Mouse (Mus musculus) testis, adult 2 months (tissue): Measurements from ENCODE around the gene Gnpat. TPM values are rescaled to one million over a fixed set of nuclear protein-coding genes. Genes with fewer than 3 reads are reported as not detected.

ENCODE experiments used
- H3K27ac ChIP-seq: fragments of 200-500 bp; 2 replicates; pipeline ENCODE4 v1.5.1; 2012; ENCODE audit warnings: low read depth, low read length; ENCODE audit not compliant: control insufficient read depth, insufficient read depth
- H3K27me3 ChIP-seq: fragments of 200-500 bp; 2 replicates; pipeline ENCODE4 v1.6.1; 2012; ENCODE audit warnings: mild to moderate bottlenecking, low read length, moderate library complexity; ENCODE audit not compliant: control insufficient read depth, insufficient read depth
- H3K36me3 ChIP-seq: fragments of 200-500 bp; 2 replicates; pipeline ENCODE4 v1.6.1; 2012; ENCODE audit warnings: mild to moderate bottlenecking, low read length; ENCODE audit not compliant: control insufficient read depth, insufficient read depth
- H3K4me1 ChIP-seq: fragments of 200-500 bp; 2 replicates; pipeline ENCODE4 v1.6.1; 2012; ENCODE audit warnings: low read length; ENCODE audit not compliant: control insufficient read depth, insufficient read depth
- H3K4me3 ChIP-seq: fragments of 200-500 bp; 2 replicates; pipeline ENCODE4 v1.5.1; 2012; ENCODE audit warnings: low read depth, mild to moderate bottlenecking, low read length, moderate library complexity, mixed read lengths; ENCODE audit not compliant: control insufficient read depth
- CTCF ChIP-seq: fragments of 200-500 bp; IDR thresholded peaks from 2 replicates; pipeline ENCODE4 v1.5.1; 2012; ENCODE audit warnings: low read depth, mild to moderate bottlenecking, inconsistent platforms, low read length, moderate library complexity; ENCODE audit not compliant: control insufficient read depth, insufficient read depth, insufficient replicate concordance
- POLR2A ChIP-seq: fragments of 200-500 bp; IDR thresholded peaks from 2 replicates; pipeline ENCODE4 v1.6.1; 2012; ENCODE audit warnings: low read depth, mild to moderate bottlenecking, inconsistent platforms, low read length, moderate library complexity; ENCODE audit not compliant: control insufficient read depth
- polyA plus RNA-seq: library from polyadenylated mRNA; depleted of rRNA; stranded (reverse); fragments of >200 nt; gene quantifications from 2 replicates; pipeline ENCODE4 v1.2.3, GENCODE M21; 2012

The Gnpat gene
- polyA plus RNA-seq, 1 experiment = 262 TPM

DNA sequence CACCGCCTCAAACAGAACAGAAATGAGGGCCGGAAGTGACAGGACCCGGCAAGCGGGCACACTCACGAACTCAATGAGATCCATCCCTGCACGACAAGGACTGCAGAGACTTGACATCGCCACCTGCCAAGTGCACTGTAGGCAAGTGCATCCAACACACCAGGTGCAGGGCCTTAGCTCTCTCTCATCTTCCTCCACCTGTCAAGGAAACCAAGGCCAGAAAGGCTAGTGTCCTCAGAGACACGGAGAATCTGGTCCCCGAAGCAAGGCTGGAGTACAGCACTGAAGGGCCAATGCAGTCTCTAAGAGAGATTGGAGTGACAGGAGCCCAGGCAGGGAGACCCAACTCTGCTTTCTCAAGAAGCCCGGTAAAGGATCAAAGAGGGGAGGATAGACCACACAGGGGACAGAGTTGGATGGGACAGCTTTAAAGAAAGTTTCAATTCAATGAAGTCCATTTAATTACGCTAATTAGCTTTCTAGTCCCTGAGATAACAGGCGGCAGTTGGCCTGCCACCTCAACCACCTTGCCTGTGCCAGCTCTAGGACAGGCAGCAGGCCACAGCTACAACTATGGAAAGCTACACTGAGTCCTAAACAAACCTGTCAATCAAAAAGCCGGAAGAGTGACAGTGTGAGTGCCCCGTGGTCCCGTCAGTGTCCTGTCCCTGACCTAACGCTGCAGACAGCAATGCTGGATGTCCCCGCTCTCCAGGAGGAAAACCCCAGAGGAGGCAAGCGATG lies 55.1 kb downstream of the Gnpat start:
- Histone ChIP-seq H3K36me3 (no peaks in the 10 kb centered on the region), H3K27me3 (no peaks in the 10 kb centered on the region), H3K4me3 (no peak overlapping the region), H3K27ac (no peak overlapping the region), H3K4me1 (no peaks in the 10 kb centered on the region; the same call in 1 of the 2 replicates)
- TF ChIP-seq CTCF (no peak), POLR2A (no peak)

GRCm38 (mm10) chr8:124921369-124922279 lies 58.8 kb downstream of the Gnpat start:
- H3K27me3 ChIP-seq = no peaks in the 10 kb centered on the region
- no peak for TF ChIP-seq CTCF
- TF ChIP-seq POLR2A = no peak
- no peak overlapping the region for H3K4me3 ChIP-seq
- no peak overlapping the region for H3K27ac ChIP-seq
- H3K4me1 ChIP-seq = no peaks in the 10 kb centered on the region; the same call in 1 of the 2 replicates
- H3K36me3 ChIP-seq = no peaks in the 10 kb centered on the region

GRCm38 (mm10) chr8:124922490-124923089 lies 59.8 kb downstream of the Gnpat start:
- H3K4me1 ChIP-seq = no peaks in the 10 kb centered on the region; the same call in 1 of the 2 replicates
- H3K36me3 ChIP-seq = no peaks in the 10 kb centered on the region
- TF ChIP-seq POLR2A (no peak), CTCF (no peak)
- no peaks in the 10 kb centered on the region for H3K27me3 ChIP-seq
- no peak overlapping the region for H3K4me3 ChIP-seq
- H3K27ac ChIP-seq = no peak overlapping the region

- H3K4me3 ChIP-seq = no peak overlapping the region
- TF ChIP-seq POLR2A = no peak
- TF ChIP-seq CTCF = no peak
- no peak overlapping the region; the same call in 1 of the 2 replicates for H3K27ac ChIP-seq
- H3K36me3 ChIP-seq = no peaks in the 10 kb centered on the region
- H3K4me1 ChIP-seq = no peaks in the 10 kb centered on the region; the same call in 1 of the 2 replicates
- H3K27me3 ChIP-seq = no peaks in the 10 kb centered on the region
These were observed 61.3 kb downstream of the Gnpat start for GRCm38 (mm10) chr8:124923971-124924652.

DNA sequence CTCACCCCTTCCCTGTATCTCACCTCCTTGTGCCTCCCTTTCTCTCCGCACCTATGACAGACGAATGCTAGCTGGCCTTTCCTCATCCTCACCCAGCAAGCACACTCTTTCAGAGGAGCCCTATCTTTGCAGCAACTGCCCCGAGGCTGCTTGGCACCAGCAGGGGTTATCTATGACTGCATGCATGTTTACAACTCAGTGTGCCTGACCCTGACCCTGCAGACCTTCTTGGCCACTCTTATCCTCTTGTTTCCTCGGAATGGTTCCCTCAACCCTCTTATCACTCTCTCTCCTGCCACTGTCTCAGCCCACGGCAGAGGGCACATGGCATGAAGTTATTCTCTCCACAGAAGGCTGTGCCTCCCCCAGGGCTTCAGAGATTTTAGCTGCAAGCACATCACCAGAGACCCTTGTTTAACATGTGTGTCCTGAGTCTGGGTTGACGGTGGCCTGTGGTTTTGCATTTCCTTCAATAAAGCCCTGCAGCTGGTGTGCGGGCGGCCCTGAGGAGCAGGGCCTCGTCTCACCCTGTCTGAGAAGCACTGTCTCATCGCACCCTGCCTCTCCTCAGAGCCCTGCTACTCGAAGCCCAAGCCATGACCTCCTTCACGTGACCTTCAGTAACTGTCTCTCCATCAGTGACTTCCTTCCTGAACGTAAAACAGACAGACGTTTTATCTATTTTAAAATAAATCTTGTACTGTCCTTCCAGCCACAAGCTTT lies 62.9 kb downstream of the Gnpat start:
- H3K36me3 ChIP-seq = no peaks in the 10 kb centered on the region
- no peak overlapping the region for H3K27ac ChIP-seq
- no peaks in the 10 kb centered on the region for H3K27me3 ChIP-seq
- H3K4me3 ChIP-seq = no peak overlapping the region
- H3K4me1 ChIP-seq = no peaks in the 10 kb centered on the region; the same call in 1 of the 2 replicates
- TF ChIP-seq CTCF (no peak), POLR2A (no peak)

- no peaks in the 10 kb centered on the region for H3K36me3 ChIP-seq
- no peak overlapping the region for H3K4me3 ChIP-seq
- no peaks in the 10 kb centered on the region for H3K27me3 ChIP-seq
- H3K4me1 ChIP-seq = no peaks in the 10 kb centered on the region; the same call in 1 of the 2 replicates
- TF ChIP-seq CTCF = no peak
- TF ChIP-seq POLR2A = no peak
- H3K27ac ChIP-seq = no peak overlapping the region
These were observed 63.5 kb downstream of the Gnpat start for GRCm38 (mm10) chr8:124926351-124926771.
